Mouse (Mus musculus) c-Kit-positive CD71-positive TER-119-positive erythroid progenitor cells, embryonic 14.5 days (primary cell): Measurements from ENCODE around the gene Selp.

Experiments
- DNase-seq: peaks from one replicate; pipeline ENCODE4 v3.0.0-alpha.2; 2013; ENCODE audit warnings: low spot score

Gene Selp

GRCm38 (mm10) chr1:164114947-164115493 lies at the start of gene Selp:
Gene Selp, plus strand, starts transcription at chr1:164115264.
- DNase-seq, result no peak

GRCm38 (mm10) chr1:164069261-164069660 lies 45.8 kb upstream of the Selp start:
- DNase-seq, result no peak

DNA sequence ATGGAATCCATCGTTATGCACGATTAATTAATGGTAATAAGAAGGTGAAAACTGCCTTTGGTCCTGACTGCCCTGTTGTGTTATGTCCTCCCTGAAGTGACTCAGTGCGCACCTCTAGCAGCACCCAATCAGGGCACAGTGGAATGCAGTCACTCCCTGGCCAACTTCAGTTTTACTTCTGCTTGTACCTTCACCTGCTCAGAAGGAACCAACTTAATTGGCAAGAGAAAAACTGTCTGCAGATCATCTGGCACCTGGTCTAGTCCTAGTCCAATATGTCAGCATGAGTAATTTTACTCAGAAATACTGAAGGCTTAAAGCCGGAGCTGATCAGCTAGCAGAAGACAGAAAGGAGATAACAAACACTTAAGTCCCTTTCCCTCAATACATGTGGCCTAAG lies 44.6 kb upstream of the Selp start:
- DNase-seq, result no peak

GRCm38 (mm10) chr1:164071111-164071510 lies 44.0 kb upstream of the Selp start:
- no peak for DNase-seq

DNA sequence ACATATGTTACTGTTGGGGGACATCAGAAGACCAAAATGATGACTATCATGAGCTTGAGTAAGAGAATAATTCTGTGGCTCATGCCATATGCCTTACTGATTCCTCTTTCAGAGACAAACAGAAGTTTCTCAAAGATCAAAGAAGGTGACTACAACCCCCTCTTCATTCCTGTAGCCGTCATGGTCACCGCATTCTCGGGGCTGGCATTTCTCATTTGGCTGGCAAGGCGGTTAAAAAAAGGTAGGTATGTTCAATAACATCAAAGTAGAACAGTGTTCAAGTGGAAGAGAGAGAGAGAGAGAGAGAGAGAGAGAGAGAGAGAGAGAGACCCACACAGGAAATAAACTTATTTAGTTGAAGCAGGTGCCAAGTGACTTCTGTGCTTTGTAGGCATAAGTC lies 43.1 kb upstream of the Selp start:
- no peak for DNase-seq

- no peak for DNase-seq
These were observed 42.0 kb upstream of the Selp start for GRCm38 (mm10) chr1:164073091-164073490.

DNA sequence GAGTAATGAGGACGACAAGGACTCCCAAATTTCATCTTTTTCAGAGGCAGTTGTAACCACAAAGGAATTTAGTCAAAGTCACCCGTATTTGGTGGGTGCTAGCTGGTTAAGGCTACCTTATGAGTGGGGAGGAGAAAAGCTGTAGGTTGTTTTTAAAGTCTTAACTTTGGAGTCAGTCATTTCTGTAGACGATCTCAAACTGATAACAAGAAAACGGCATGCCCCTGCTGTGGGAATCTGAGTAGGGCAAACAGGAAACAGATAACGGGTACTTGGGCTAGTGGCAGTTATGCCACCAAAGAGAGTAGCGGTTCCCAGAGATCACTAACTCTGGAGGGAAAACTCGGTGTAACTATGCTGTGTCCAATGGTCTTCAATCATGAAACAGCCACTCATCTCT lies 41.3 kb upstream of the Selp start:
- no peak for DNase-seq

- DNase-seq, result no peak
These were observed 40.4 kb upstream of the Selp start for GRCm38 (mm10) chr1:164074606-164075140.

DNA sequence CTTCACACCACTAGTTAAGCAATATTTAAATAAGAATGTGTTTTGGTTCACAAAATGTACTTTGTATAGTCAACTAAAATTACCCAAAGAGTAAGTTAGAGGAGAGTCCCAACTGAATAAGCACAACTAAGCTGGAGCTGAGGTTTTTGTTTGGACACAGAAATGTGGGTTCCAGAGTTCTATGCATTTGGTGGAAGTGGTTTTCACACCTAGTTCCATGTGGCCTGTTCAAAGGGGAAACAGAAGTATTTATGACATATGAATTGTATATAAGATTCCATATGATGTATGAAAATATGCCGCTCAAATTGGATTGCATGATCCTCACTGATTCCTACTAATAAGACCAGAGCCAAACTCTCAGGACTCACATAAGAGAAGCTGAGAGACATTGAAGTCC lies 39.6 kb upstream of the Selp start:
- no peak for DNase-seq

DNA sequence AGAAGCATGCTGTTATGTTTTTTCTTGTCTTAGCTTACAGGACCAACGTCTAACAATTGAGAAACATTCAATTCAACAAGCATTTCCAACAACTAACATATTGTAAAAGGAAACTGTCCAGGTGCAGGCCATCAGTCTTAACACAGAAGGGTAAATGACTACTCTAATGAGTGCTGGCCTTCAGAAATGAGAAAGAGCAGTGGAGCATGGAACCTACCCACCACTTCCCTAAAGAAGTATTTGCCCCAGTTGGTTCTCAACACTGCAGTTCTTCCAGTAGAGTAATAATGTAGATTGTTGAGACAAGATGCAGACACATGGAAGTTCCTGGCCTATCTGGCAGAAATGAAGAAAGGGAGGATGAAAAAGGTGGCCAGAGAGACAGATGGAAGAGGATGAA lies 38.6 kb upstream of the Selp start:
- DNase-seq, result no peak

GRCm38 (mm10) chr1:164077031-164077430 lies 38.0 kb upstream of the Selp start:
- no peak for DNase-seq

GRCm38 (mm10) chr1:164078323-164078741 lies 36.7 kb upstream of the Selp start:
- no peak for DNase-seq

GRCm38 (mm10) chr1:164079091-164079490 lies 36.0 kb upstream of the Selp start:
- DNase-seq, result no peak

DNA sequence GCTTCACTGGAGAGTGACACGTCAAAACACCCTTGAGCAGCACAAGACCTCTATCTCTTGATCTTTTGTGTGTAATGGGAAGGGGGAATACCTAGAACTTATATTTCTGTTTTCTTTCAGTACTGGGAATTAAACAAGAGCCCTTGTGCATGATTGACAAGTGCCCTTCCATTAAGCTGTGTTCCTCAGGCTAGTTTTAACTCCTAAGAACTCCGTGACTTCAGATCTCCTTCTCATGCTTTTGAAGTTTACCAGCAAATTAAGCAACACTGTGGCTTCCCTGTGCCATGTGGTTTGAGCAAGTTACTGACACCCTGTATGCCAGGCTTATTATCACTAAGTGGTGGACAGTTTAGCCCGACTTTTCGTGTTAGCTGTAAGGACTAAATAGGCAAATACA lies 32.0 kb upstream of the Selp start:
- no peak for DNase-seq

DNA sequence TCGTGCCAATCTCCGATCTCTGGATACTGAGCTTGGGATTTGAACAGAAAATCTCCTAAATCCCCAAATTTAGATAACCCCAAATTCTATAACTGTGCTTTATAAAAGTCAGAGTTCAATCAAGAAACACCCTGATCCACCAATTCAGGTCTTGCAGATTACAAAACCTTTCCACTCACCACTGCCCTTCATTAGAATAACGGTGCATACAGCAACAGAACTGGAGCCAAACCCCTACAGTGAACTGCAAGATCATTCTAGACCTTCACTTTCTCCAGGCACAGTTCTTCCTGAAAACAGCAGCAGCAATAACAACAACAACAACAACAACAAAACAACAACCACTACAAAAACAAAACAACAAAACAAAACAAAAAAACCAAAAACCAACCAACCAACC lies 28.3 kb upstream of the Selp start:
- DNase-seq, result no peak

DNA sequence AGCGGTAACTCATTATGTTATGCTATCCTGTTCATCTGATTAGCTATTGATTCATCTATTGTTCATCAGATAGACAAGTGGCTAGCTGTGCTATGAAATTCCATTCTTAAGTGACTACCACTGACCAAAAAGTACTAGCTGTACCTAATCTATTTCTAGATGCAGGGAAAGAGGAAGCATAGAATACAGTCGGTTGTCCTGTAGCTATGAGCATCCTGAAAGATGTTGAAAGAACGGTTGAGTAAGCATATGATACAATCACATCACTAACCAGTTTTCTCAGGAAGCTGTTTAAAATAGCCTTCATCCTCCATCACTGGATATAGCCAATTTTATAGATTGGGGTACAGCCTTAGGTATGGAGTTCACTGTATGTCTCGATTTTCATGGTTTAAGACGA lies 27.2 kb upstream of the Selp start:
- no peak for DNase-seq

DNA sequence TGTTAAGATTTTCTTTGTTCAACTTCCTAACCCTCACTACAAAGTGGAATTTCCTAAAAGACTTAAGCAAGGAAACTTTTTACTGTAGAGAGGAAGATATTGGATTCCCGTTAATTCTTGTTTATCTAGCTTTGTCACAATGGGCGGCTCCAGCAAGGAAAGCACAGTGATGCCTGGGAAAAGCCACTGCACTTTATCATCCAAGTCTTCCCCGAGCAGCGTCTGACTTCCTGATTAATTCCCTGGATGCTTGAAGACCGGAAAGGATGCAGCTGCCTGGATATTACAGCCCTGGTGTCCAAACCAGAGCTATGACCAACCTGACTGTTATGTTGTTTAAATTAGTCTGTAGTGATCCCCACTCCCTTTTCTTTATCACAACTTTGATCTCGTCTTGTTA lies 18.3 kb upstream of the Selp start:
- DNase-seq, result no peak

- no peak for DNase-seq
These were observed 17.2 kb upstream of the Selp start for GRCm38 (mm10) chr1:164097911-164098310.

- DNase-seq, result no peak
These were observed 16.7 kb upstream of the Selp start for GRCm38 (mm10) chr1:164098372-164098771.

- DNase-seq, result no peak
These were observed 5.3 kb upstream of the Selp start for GRCm38 (mm10) chr1:164109763-164110162.

DNA sequence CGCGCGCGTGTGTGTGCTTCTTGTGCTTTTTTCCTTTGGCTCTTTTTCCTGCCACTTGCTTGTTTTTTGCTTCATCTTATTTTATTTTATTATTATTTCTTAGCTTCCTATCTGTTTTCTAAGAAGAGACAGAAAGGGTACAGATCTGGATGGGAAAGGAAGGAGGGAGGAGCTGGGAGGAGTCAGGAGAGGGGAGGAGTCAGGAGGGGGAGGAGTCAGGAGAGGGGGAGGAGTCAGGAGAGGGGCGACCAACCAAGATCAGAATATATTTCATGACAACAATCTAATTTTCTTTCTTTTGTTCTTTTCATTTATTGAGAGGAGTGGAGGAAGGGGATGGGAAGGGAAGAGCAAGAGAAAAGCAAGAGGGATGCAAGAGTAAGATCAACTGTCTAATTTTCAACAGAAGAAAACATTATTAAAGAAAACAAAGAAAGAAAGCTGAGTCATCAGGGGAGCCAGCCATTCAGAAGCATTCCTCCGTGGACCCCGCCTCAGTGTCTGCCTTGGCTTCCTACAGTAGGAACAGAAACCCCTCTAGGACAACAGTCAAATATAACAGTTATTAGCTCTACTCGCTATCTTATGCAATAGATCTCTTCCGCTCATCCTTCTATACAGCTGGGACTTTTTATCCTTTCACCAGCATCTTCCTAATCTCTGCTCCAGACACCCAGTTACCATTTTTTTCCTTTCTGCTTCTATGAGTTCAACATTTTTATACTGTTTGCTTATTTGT lies 4.3 kb upstream of the Selp start:
- no peak for DNase-seq

DNA sequence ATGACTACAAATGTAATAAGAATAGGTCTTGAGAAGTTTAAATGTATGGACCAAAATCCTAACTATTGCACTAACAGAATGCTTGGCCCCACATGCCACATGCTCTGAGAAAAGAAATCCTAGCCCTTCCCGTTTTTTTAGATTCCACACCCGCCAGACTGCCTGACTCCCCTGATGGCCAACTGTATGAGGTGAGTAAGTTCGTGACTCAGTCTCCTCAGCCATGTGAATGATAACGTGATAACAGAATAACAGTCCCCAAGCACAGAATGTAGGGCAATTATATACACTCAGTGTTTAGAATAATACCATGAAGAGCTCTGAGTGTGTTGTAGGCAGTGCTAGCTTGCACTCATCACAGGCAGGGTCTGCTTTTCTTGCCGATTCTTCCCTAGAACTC lies 784 bp upstream of the Selp start:
- DNase-seq, result no peak

GRCm38 (mm10) chr1:164115647-164116046 lies 583 bp downstream of the Selp start:
- DNase-seq, result no peak

GRCm38 (mm10) chr1:164117869-164118268 lies 2.8 kb downstream of the Selp start:
- no peak for DNase-seq
